Mouse (Mus musculus): ENCODE data around the gene Hdac11. TPM values are rescaled to one million over a fixed set of nuclear protein-coding genes. Genes with fewer than 3 reads are reported as not detected.
"Not testable (repeated sequence)": the region's sequence is repeated elsewhere in the genome, so short reads cannot be mapped to it uniquely, and the experiment has no call there.

Hdac11 gene
- polyA plus RNA-seq, 1 experiment from 2014 or later, result 4.5 TPM

DNA sequence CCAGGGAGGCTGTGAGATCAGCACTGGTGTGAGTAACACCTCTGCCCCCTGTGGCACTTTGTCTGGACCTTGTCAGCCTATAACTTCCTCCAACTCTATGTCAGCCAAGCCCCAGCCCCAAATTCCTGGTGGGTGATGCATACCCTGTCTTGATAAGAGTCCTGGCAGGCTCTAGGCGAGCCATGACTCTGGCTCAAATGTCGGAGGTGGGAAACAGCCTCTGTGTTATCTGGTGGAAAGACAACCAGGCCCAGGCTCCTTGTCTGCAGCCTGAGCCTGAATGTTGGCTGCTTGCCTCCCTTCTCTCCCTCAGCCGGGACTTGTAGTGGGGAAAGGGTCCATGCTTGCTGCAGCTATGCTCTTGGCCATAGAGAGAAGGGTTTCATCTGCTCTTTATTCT, 54.4 kb downstream of the Hdac11 start:
- Histone ChIP-seq H3K27ac (ENCODE audit: low read length) (no peak overlapping the region), H3K27me3 (ENCODE audit: control insufficient read depth, insufficient read depth, low read depth, low read length) (peaks cover 13% of the 10 kb centered on the region; the same call in 1 of the 2 replicates), H3K4me2 (ENCODE audit: low read depth, low read length) (no peak overlapping the region), H3K36me3 (ENCODE audit: control insufficient read depth, insufficient read depth) (no peaks in the 10 kb centered on the region), H3K9me3 (replicated peaks; ENCODE audit: control insufficient read depth, low read length) (no peaks in the 10 kb centered on the region), H3K4me3 (ENCODE audit: low read depth, low read length) (no peak overlapping the region), H3K4me1 (ENCODE audit: control insufficient read depth, low read depth, low read length) (no peaks in the 10 kb centered on the region), H3K9ac (ENCODE audit: low read depth, low read length) (no peak overlapping the region)
- no peak for ATAC-seq (ENCODE audit: low read depth)
- 30% methylated on average over 3 of the region's 3 CpGs for WGBS (ENCODE audit: insufficient replicate concordance)

DNA sequence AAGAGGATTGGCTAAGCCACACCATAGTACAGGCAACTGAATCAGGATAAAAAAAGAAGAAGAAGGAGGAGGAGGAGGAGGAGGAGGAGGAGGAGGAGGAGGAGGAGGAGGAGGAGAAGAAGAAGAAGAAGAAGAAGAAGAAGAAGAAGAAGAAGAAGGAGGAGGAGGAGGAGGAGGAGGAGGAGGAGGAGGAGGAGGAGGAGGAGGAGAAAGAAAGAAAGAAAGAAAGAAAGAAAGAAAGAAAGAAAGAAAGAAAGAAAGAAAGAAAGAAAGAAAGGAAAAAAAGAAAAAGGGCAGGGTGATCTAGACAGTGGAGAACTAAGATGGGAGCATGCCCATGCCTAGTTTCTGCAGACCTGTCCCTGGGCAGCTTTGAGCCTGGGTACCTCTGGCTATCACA, 55.7 kb downstream of the Hdac11 start, which contains the start of gene Fbln2:
Gene Fbln2, plus strand, starts transcription at position 301 of the 400 bp plus-strand sequence.
- H3K36me3 ChIP-seq (ENCODE audit: control insufficient read depth, insufficient read depth); H3K27ac ChIP-seq (ENCODE audit: low read length); H3K4me1 ChIP-seq (ENCODE audit: control insufficient read depth, low read depth, low read length); H3K9ac ChIP-seq (ENCODE audit: low read depth, low read length); H3K9me3 ChIP-seq (replicated peaks; ENCODE audit: control insufficient read depth, low read length); ATAC-seq (ENCODE audit: low read depth); H3K4me3 ChIP-seq (ENCODE audit: low read depth, low read length): not testable (repeated sequence)
- Histone ChIP-seq H3K4me2 (ENCODE audit: low read depth, low read length) (peak within 1 kb of the TSS; percentile 25; the same call in 1 of the 2 replicates), H3K27me3 (ENCODE audit: control insufficient read depth, insufficient read depth, low read depth, low read length) (peaks cover 13% of the 10 kb centered on the region; the same call in 1 of the 2 replicates)

DNA sequence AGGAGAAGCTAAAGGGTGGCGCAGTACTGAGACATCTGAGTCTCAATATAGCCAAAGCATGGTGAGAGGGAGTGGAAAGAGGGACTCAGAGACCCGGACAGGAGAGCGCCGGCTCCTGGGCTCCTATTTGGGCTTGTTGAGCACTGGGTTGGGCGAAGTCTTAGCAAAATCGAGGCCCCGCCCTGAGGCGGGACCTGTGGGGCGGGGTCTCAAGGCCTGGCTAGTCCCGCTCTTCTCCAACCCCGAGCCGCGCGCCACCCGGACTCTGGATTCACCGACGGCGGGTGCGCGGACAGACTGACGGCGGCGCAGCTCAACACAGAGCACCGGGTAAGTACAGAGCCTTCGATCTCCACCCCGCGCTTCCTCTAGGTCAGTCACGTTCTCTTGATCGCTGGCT, 56.1 kb downstream of the Hdac11 start:
- Histone ChIP-seq H3K4me1 (ENCODE audit: control insufficient read depth, low read depth, low read length) (no peaks in the 10 kb centered on the region), H3K27ac (ENCODE audit: low read length) (no peak overlapping the region), H3K4me3 (ENCODE audit: low read depth, low read length) (no peak overlapping the region), H3K27me3 (ENCODE audit: control insufficient read depth, insufficient read depth, low read depth, low read length) (peaks cover 13% of the 10 kb centered on the region; the same call in 1 of the 2 replicates), H3K9me3 (replicated peaks; ENCODE audit: control insufficient read depth, low read length) (no peaks in the 10 kb centered on the region), H3K36me3 (ENCODE audit: control insufficient read depth, insufficient read depth) (no peaks in the 10 kb centered on the region), H3K4me2 (ENCODE audit: low read depth, low read length) (peak overlapping the region; percentile 25; the same call in 1 of the 2 replicates), H3K9ac (ENCODE audit: low read depth, low read length) (no peak overlapping the region)
- 2% methylated on average over 28 of the region's 29 CpGs for WGBS (ENCODE audit: insufficient replicate concordance)
- peak; percentile 78 for ATAC-seq (ENCODE audit: low read depth)

DNA sequence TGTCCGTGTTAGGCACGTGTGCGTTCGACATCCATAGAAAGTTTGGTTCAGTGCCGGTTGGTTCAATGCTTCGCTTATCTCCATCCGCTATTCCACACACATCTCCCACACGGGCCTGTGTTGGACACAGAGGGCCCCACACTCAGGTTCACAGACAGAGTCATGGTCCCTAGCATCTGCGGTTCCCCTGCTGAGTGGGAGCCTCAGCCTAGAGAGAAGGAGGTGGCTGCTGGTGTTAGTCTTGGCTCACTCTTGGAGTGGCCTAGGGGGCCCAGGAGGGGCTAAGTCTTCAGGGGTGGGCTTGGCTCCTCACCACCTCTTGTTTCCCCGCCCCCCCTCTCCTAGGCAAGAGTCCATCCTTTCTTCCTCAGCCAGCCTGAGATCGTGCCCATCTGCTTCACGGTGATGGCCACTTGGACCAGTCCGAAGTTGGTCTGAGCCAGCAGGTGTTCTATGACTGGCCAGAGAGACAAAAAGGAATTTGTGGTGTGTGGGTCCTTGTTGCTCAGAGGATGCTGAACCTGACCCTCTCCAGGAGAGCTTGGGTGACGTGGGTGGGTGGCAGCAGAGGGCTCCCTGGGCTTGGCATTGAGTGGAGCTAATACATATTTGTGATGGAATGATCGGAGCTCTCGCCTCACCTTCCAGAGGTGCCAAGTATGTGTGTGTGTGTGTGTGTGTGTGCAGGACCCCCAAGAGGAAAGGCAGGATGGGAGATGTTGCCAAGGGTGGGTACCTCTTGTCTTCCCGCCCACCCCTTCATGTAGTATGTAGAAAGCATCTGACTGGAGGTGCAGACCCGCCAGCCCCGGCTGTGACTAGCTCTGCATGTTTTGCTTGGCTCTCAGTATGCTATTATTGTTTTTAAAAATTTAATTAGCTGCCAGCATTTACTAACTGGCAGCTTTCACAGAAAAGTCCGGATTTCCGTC, 57.1 kb downstream of the Hdac11 start:
- H3K36me3 ChIP-seq (ENCODE audit: control insufficient read depth, insufficient read depth), result no peaks in the 10 kb centered on the region
- H3K4me3 ChIP-seq (ENCODE audit: low read depth, low read length), result no peak overlapping the region
- H3K27me3 ChIP-seq (ENCODE audit: control insufficient read depth, insufficient read depth, low read depth, low read length), result peaks cover 13% of the 10 kb centered on the region; the same call in 1 of the 2 replicates
- H3K27ac ChIP-seq (ENCODE audit: low read length), result no peak overlapping the region
- no peak overlapping the region for H3K4me2 ChIP-seq (ENCODE audit: low read depth, low read length)
- no peaks in the 10 kb centered on the region for H3K9me3 ChIP-seq (replicated peaks; ENCODE audit: control insufficient read depth, low read length)
- no peaks in the 10 kb centered on the region for H3K4me1 ChIP-seq (ENCODE audit: control insufficient read depth, low read depth, low read length)
- 52% methylated on average over 21 of the region's 21 CpGs for WGBS (ENCODE audit: insufficient replicate concordance)
- H3K9ac ChIP-seq (ENCODE audit: low read depth, low read length), result no peak overlapping the region
- no peak for ATAC-seq (ENCODE audit: low read depth)

DNA sequence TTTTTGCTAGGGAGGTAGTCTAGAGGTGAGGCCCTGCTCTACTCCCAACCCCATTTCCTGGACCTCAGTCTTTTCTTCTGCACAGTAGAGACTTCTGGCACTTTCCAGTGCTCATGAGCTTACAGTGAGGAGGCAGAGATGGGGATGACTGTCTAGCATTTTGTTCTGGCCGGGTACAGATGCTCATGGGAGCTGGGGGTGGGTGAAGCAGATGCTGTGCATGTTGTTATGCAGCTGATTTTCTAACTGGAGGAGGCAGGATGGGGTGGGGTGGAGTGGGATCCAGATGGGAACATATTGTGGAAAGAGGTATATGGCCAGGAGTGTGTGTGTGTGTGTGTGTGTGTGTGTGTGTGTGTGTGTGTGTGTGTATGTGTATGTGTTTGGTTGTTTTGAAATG, 59.0 kb downstream of the Hdac11 start:
- no peak for ATAC-seq (ENCODE audit: low read depth)
- no peaks in the 10 kb centered on the region for H3K9me3 ChIP-seq (replicated peaks; ENCODE audit: control insufficient read depth, low read length)
- H3K4me3 ChIP-seq (ENCODE audit: low read depth, low read length), result no peak overlapping the region
- 37% methylated on average over 1 of the region's 1 CpGs for WGBS (ENCODE audit: insufficient replicate concordance)
- H3K4me2 ChIP-seq (ENCODE audit: low read depth, low read length), result no peak overlapping the region
- H3K27ac ChIP-seq (ENCODE audit: low read length), result no peak overlapping the region
- no peak overlapping the region for H3K9ac ChIP-seq (ENCODE audit: low read depth, low read length)
- H3K27me3 ChIP-seq (ENCODE audit: control insufficient read depth, insufficient read depth, low read depth, low read length), result peaks cover 13% of the 10 kb centered on the region; the same call in 1 of the 2 replicates
- no peaks in the 10 kb centered on the region for H3K36me3 ChIP-seq (ENCODE audit: control insufficient read depth, insufficient read depth)
- H3K4me1 ChIP-seq (ENCODE audit: control insufficient read depth, low read depth, low read length), result no peaks in the 10 kb centered on the region

DNA sequence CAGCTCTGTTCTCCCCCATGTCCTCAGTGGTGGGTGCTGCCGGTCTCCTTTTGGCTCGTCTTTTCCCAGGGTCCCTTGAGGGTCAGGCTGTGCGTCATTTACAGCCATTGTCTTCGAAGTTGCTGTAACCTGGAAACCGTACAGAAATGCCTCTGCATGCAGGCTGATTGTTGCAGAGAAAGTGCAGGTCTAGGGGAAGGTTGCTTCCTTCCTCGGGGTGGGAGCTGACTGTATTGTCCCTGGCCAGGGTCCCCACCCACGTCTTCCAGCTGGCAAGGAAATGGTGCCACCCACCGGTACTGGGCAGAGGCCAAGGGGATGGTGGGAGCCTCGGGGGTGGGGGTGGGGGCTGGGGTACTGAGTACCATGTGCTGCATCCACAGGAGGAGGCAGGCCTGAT, 62.0 kb downstream of the Hdac11 start:
- H3K27me3 ChIP-seq (ENCODE audit: control insufficient read depth, insufficient read depth, low read depth, low read length), result peaks cover 4% of the 10 kb centered on the region; the same call in 1 of the 2 replicates
- no peaks in the 10 kb centered on the region for H3K4me1 ChIP-seq (ENCODE audit: control insufficient read depth, low read depth, low read length)
- ATAC-seq (ENCODE audit: low read depth), result no peak
- H3K9ac ChIP-seq (ENCODE audit: low read depth, low read length), result no peak overlapping the region
- H3K4me2 ChIP-seq (ENCODE audit: low read depth, low read length), result no peak overlapping the region
- H3K36me3 ChIP-seq (ENCODE audit: control insufficient read depth, insufficient read depth), result no peaks in the 10 kb centered on the region
- H3K27ac ChIP-seq (ENCODE audit: low read length), result no peak overlapping the region
- WGBS (ENCODE audit: insufficient replicate concordance), result 47% methylated on average over 9 of the region's 9 CpGs
- no peaks in the 10 kb centered on the region for H3K9me3 ChIP-seq (replicated peaks; ENCODE audit: control insufficient read depth, low read length)
- no peak overlapping the region for H3K4me3 ChIP-seq (ENCODE audit: low read depth, low read length)

DNA sequence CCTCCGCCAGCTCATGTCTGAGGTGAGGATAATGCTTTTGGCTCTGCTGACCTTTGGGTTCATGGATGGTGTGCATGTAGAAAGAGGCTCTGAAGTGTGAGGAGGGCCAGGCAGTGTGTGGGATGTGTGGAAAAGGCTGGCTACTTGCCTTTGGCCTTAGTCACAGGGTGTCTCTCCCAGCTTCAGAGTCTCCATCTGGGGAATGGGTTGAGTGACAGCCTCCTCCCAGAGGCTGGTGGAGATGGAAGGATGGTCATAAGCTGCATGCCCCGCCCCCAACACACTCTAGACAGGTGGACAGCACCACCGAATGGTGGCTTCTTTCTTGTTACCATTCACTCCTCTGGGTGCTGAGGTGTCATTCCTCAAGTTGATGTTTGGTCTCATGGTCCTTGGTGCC, 62.4 kb downstream of the Hdac11 start:
- 38% methylated on average over 3 of the region's 3 CpGs for WGBS (ENCODE audit: insufficient replicate concordance)
- ATAC-seq (ENCODE audit: low read depth), result no peak
- H3K27me3 ChIP-seq (ENCODE audit: control insufficient read depth, insufficient read depth, low read depth, low read length), result no peaks in the 10 kb centered on the region; the same call in 1 of the 2 replicates

DNA sequence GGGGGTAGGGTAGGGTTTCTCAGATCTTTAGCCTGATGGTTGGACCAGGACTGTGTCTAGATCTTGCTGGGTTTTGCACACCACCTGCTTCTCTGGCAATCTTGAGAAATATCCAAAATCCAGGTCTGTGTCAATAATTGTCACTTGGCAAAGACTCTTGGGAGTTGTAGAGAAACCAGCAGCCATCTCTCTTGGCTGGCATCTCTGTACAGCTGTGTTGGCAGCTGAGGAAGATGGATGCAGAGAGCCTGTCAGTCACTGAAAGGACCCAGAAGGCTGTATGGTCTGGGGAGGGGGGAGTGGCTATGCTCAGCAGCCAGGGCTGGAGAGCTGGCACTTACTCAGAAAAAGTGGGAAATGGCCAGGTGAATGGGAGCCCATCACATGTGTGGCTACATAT, 63.6 kb downstream of the Hdac11 start:
- Histone ChIP-seq H3K4me2 (ENCODE audit: low read depth, low read length) (no peak overlapping the region), H3K9ac (ENCODE audit: low read depth, low read length) (no peak overlapping the region), H3K4me1 (ENCODE audit: control insufficient read depth, low read depth, low read length) (no peaks in the 10 kb centered on the region), H3K27ac (ENCODE audit: low read length) (no peak overlapping the region), H3K9me3 (replicated peaks; ENCODE audit: control insufficient read depth, low read length) (no peaks in the 10 kb centered on the region), H3K27me3 (ENCODE audit: control insufficient read depth, insufficient read depth, low read depth, low read length) (no peaks in the 10 kb centered on the region), H3K4me3 (ENCODE audit: low read depth, low read length) (no peak overlapping the region), H3K36me3 (ENCODE audit: control insufficient read depth, insufficient read depth) (no peaks in the 10 kb centered on the region)
- no peak for ATAC-seq (ENCODE audit: low read depth)

More for the DNA sequence above, 62.4 kb downstream of the Hdac11 start:
- Histone ChIP-seq H3K36me3 (ENCODE audit: control insufficient read depth, insufficient read depth) (no peaks in the 10 kb centered on the region), H3K4me1 (ENCODE audit: control insufficient read depth, low read depth, low read length) (no peaks in the 10 kb centered on the region), H3K27ac (ENCODE audit: low read length) (no peak overlapping the region), H3K4me3 (ENCODE audit: low read depth, low read length) (no peak overlapping the region), H3K9ac (ENCODE audit: low read depth, low read length) (no peak overlapping the region), H3K9me3 (replicated peaks; ENCODE audit: control insufficient read depth, low read length) (no peaks in the 10 kb centered on the region), H3K4me2 (ENCODE audit: low read depth, low read length) (no peak overlapping the region)

DNA sequence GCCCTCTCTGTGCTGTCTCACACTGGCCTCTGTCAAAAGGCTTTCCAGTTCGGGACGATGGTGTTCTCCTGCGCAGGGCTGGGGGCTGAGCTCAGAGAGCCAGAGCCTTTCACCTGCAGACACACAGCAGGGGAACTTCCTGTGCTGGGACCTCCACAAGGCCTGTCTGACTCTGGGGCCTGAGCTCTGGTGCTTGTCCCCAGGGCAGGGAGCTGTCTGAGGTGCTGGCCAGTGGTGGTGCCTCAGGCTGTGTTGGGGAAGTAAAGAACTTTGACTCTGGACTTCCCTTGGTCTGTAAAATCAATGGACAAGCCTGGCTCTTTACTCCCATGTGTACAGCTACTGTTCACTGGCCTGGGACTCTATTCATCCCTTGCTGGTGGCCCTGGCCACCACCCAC, 64.6 kb downstream of the Hdac11 start:
- no peak overlapping the region for H3K4me2 ChIP-seq (ENCODE audit: low read depth, low read length)
- H3K27ac ChIP-seq (ENCODE audit: low read length), result no peak overlapping the region
- H3K9me3 ChIP-seq (replicated peaks; ENCODE audit: control insufficient read depth, low read length), result no peaks in the 10 kb centered on the region
- no peaks in the 10 kb centered on the region for H3K4me1 ChIP-seq (ENCODE audit: control insufficient read depth, low read depth, low read length)
- no peaks in the 10 kb centered on the region for H3K27me3 ChIP-seq (ENCODE audit: control insufficient read depth, insufficient read depth, low read depth, low read length)
- no peak overlapping the region for H3K9ac ChIP-seq (ENCODE audit: low read depth, low read length)
- WGBS (ENCODE audit: insufficient replicate concordance), result 0% methylated on average over 3 of the region's 3 CpGs
- H3K4me3 ChIP-seq (ENCODE audit: low read depth, low read length), result no peak overlapping the region
- H3K36me3 ChIP-seq (ENCODE audit: control insufficient read depth, insufficient read depth), result no peaks in the 10 kb centered on the region
- no peak for ATAC-seq (ENCODE audit: low read depth)

Measured in liver, embryonic 16.5 days (tissue).